Mouse (Mus musculus): Measurements from ENCODE around the gene Eno3.

The Eno3 gene

DNA sequence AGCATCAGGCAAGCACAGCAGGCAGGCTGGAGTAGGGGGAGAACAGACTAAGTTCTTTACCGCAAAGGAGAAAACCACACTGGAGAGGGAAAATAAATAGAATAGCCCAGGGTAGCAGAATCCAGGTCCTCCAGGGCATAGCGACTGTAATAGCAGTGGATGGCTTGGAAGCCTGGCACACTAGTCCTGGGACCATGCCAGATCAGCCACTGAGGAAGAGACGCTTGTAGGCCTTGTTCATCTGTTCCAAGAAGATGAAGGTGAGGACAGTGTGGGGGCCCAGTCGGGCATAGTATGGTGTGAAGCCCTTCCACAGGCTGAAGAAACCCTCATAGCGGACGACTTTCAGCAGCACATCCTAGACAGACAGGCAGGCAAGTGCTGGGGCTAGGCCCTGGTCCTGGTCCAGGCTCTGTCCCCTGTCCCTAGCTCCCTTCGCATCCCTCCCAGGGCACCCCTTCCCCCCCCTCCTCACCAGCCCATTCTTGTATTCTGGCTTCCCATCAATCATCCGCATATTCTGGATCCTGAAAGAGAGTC lies 12.4 kb upstream of the Eno3 start:
- no peak for DNase-seq (ENCODE audit: low spot score in 2 of 2)

DNA sequence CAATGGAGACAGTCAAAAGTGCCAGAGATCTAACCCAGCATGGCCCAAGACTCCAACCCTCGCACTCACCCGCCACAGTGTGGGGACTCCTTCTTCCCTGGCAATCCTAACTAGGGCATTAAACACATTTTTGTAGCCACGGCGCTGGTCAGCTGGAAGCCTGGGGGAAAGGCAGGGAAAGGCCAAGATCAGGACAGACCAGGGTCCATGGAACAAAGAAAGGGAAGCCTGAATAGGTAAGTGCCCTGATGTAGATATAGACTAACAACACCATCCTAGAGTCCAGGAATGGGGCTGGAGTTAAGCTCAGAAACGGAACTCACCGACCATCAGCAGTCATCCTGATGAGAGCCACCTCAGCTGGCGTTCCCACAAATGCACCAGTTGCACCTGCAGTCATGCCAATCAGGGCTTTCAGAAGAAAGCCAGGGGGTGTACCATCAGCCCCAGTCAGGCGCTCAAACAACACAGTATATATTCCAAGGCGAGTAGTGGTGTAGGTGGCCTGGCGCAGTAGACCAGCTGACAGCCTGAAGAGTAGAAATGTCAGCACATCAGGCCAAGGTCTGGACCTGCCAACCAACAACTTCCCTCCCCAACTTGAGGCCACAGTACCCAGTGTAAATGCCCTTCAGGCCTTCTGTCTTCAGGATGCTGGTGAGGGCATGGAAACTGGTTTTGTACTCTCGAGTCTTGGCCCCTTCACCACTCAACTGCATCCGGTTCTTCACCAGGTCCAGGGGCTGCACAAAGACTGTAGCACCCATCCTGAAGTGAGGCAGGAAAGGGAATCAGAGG lies 11.3 kb upstream of the Eno3 start:
- no peak for DNase-seq (ENCODE audit: low spot score in 2 of 2)

DNA sequence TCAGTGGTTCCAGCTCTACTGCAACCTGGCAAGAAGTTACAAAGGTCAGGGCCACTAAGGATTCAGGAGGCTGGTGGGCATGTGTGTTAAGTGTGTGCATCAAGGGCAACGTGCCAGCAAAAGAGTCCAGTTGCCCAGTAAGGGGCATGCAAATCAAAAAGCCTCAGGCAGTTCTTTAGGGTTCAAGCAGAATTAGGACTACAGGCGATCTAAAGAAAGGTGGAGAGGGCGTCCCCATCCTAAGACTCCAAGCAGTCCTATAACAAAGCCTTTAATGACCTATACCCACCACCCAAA lies 10.8 kb upstream of the Eno3 start:
- DNase-seq (ENCODE audit: low spot score in 2 of 2): no peak

DNA sequence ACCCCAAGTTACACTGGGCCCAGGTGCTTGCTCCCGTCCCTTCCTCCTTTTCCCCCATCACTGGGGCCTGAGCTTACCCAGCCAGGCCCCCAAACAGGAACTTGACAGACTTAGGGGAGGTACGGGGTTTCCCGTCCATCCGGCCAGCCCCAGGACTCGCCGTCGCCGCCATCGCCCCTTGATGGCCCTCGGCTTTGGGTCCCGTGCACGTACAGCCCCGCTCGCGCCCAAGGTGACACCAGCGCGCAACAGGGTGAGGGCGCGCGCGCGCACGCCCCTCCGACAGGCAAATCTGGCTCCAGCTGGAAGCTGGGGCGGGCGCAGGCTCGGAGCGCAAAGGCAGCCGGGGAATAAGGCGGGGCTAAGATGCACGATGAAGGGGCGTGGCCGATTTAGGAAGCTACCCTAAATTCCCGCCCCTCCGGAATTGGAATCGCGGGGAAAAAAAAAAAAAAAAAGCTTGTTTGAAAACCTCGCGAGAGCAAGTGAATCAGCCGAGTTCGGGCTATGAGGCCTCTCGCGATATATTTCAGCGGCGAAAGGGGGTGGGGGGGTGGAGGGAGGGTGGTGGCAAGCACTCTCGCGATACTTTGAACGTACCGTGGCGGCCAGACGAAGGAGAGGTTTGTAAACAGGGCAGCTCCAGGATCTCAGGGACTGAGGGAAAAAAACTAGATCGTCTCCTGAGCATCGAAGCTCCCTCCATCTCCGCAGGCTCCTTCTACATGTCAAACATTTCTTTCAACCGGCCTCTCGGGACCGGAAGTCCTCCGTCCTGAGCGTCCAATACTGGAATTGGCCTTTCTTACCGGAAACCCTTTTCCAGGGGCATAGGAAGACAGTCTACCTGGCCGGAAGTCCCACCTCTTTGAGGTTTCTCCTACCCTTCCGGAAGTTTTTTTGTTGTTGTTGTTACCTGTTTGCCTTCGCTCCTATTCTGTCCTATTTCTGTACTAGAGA lies 10.0 kb upstream of the Eno3 start, which contains the start of the genes Rnf167 and Slc25a11:
Gene Rnf167, plus strand, starts transcription at position 545 of the 960 bp plus-strand sequence.
Gene Slc25a11, minus strand, starts transcription at position 789 of the 960 bp plus-strand sequence.
- peak; percentile 96 for DNase-seq (ENCODE audit: low spot score in 2 of 2)

DNA sequence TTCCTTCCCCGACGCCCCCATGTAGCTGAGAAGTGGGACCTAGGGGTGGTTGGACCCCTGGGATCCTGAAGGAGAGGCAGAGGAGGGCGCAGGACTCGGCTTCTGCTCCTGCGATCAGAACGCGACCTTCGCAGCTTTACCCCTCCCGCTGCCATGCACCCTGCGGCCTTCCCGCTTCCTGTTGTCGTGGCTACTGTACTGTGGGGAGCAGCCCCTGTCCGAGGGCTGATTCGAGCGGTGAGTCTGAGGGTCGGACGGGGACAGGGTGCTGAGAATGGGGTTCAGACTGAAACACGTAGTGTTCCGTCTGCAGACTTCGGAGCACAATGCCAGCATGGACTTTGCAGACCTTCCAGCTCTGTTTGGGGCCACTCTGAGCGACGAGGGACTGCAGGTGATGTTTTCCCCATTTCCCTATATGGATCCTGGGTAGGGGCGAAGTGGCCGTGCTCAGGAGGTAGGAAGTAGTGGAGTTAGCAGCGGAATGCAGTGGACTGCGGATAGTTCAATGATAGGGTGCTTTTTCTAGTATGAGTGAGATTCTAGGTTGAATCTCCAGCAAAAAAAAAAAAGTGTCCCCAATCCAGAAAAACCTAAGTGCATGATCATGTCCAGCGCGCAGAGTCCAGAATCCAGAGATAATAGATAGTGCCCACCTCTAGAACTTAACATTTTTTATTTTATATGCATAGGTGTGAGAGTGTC lies 9.1 kb upstream of the Eno3 start:
- no peak for DNase-seq (ENCODE audit: low spot score in 2 of 2)

DNA sequence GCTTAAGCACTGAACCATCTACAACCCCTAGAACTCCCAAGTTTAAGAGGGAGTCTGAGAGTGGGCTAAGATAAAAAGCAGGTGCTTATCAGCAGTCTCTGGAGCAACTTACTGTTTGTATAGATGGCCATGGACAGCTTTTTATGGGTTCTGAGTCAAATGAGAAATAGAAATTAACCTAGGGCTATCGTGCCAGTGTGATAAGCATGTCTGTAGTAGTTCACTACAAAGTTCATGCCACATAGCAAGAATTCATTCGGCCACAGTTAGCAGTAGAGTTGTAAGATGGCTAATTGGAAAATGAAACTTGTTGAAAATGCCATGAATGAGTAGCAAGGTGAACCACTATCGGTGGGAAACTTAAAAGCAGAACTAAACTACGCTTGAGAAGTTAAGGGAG lies 8.5 kb upstream of the Eno3 start:
- DNase-seq (ENCODE audit: low spot score in 2 of 2): no peak

DNA sequence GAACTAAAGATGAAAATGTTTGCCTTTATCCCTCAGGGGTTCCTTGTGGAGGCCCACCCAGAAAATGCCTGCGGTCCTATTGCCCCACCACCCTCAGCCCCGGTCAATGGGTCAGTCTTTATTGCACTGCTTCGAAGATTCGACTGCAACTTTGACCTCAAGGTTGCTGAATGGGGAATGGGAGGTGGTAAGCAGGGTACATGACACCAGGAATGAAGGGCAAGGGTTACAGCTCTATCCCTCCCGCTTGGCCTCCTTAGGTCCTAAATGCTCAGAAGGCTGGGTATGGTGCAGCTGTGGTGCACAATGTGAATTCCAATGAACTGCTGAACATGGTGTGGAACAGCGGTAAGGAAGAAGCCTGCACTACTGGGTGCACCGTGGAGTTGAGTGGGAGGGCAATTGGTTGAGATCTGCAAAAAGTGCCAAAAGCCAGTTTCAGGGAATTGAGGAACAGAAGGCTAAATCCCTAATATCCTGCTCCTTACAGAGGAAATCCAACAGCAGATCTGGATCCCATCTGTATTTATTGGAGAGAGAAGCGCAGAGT lies 7.7 kb upstream of the Eno3 start:
- DNase-seq (ENCODE audit: low spot score in 2 of 2): no peak

DNA sequence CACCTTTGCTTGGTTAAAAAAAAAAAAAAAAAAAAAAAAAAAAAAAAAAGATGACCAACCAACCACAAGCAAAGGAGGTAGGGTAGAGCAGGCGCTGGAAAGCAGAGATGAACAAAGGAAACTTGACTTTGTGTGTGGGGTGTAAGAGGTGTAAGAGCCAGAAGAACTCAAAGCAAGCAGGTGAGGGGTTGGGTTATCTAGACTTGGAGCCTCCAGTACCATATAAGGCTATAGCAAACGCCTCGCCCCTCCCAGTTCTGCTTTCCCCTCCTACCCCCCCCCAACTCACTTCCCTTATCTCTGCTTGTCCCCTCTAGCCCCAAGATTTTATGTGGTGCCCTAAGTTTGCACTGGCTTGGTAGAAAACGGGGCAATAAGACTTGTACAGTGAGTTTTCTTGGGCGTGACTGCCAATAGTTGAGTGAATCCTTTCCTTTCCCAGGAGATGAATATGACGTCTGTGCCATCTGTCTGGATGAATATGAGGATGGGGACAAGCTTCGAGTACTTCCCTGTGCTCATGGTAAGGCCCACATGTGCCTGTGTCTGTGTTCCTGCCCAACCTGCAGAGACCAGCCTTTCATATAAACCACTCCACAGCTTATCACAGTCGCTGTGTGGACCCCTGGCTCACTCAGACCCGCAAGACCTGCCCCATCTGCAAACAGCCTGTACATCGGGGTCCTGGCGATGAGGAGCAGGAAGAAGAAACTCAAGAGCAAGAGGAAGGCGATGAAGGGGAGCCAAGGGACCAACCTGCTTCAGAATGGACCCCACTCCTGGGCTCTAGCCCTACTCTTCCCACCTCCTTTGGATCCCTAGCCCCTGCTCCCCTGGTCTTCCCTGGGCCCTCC lies 6.5 kb upstream of the Eno3 start:
- no peak for DNase-seq (ENCODE audit: low spot score in 2 of 2)

DNA sequence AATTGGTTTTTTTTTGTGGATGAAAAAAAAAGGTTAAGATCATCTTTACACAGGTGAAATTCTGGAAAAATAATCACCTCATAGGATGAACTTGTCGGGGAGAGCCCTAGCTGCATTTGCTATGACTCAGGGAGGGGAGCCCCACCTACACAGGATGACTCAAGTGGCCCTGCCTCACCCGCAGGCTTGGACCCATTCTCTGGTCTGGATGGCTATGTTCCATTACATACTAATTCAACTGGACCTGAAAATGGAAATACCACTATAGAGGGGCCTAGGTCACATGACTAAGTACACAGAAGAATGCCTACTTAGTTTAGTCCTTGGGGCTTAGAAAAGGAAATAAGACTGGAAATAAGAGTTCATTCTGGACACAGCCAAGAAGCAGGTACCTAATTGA lies 5.6 kb upstream of the Eno3 start:
- no peak for DNase-seq (ENCODE audit: low spot score in 2 of 2)

DNA sequence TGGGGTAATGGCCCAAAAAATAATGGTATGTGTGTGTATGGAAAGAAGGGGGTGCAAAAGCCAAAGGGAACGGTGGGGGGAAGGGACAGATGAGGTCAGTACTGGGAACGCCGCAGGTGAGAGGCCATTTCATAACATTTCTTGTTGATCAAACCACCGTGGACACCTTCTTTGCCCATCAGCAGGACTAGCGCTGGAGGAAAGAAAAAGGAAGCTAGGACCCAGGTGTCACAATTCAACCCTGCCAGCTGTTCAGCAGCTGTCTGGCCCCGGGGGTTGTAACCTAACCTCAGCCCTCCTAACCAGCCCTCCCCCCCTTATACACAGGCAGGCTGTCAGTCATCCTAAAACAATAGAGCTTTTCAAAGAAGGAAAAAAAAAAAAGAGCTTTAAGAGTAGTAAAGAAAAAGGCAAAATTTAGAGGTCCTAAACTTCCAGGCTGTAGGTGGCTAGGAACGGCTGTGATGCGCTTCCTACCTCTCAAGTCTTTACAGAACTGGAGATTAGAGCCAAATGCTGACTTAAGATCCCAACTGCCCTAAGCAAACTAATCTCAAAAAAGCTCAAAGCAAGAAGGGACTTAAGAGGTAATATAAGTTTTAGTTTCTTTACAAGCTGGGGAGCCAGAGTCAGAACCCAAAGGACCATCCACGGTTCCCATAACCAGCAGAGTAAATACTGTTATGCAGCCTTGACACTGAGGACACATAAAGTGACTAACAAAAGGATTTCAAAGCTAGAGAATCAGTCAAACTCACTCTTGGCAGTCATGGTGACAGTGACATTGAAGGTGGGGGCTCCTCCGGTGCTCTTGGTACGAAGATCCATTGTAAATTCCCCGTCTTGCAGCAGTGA lies 4.7 kb upstream of the Eno3 start:
- DNase-seq (ENCODE audit: low spot score in 2 of 2): no peak

DNA sequence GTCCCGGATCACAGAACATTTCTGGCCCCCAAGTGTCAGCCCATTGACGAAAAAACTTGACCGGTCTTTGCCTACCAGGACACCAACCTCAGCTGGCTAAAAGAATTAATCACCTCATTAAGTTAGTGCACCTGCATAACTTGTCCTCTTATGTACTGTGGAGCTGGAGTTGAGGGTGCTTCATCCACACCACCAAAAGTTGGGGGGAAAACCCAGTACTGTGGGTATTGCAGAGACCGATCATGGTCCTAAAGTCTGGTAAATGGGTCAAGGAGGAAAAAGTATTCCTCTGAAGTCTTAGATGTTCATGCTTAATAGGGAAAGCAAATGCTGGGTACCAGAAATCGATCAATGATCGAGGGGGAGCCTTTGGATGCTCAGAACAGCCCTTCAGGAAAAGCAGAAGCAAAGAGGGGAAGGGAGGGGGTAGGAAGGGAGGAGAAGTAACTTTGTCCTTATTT lies 4.1 kb upstream of the Eno3 start:
- DNase-seq (ENCODE audit: low spot score in 2 of 2): no peak

DNA sequence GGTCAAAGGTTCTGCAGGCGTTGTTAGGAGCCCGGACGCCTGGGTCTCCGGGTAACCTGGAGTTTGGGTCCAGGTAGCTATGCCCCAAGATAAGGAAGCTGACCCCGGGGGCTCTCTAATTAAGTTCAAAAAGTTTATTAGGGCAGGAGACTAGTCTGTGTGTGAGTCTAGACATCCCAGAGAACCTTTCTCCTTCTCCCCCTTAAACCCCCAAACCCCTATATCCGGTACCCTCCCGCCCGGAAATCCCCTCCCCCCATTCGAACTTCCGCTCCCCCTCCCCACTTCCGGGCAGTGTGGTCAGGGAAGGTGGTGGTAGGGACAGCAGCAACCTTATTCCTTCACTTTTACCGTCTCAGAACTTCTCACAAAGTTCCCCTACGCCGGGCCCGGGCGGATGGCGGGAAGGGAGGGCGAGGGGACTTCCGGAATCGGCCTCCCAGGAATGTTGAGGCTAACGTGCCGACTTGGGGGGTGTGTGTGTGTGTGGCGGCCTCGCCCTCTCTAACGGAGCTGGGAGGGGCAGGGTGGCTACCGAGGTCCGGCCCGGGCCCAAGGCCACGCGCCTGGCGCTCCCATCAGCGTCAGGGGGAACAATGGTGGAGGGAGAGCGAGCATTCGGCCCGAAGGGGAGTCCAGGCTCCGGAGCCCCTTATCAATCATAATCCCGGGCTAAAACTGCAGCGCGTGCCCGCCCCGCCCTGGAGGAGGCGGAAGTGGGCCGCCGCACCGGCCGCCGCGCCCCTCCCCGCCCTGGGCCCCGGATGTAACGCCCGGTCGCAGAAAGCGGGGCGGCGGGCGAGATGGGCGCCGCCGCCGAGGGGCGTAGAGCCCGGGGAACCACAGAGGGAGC lies 3.4 kb upstream of the Eno3 start:
- DNase-seq (ENCODE audit: low spot score in 2 of 2): no peak

DNA sequence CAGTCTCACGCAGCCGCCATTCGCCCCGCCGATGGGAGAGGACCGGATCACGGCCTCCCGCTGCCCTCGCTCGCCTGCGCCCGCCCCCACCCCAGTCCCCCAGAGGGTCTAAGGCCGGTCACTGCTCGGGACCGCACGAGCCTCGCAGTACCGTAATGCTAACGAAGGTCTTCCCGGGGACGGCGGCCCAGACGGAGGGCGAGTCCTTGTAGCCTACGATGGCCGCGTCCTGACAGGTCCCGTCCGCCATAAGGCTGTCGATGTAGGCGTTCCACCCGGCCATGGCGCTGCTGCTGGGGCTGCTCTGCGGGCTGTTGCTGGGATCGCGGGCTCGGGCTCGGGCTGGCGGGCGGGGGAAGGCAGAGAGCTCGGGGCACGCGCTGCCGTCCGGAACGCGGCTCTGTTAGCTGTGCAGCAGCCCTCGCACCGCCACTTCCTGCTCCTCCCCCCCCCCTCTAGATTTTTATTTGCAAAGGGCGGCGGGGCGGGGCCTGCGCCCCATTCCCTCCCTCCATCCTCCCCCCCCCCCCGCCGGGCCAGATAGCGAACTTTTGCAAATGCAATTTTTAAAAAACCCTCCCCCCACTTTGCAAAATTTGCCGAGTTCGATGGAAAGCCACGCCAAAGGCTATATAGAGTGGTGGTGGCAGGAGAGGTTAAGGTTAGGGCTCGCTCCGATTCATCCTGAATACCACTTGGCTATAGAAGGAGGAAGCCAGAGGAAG lies 2.6 kb upstream of the Eno3 start, which contains the start of gene Pfn1:
Gene Pfn1, minus strand, starts transcription at position 447 of the 725 bp plus-strand sequence.
- peak; percentile 59 to 66 for DNase-seq (ENCODE audit: low spot score in 2 of 2)

DNA sequence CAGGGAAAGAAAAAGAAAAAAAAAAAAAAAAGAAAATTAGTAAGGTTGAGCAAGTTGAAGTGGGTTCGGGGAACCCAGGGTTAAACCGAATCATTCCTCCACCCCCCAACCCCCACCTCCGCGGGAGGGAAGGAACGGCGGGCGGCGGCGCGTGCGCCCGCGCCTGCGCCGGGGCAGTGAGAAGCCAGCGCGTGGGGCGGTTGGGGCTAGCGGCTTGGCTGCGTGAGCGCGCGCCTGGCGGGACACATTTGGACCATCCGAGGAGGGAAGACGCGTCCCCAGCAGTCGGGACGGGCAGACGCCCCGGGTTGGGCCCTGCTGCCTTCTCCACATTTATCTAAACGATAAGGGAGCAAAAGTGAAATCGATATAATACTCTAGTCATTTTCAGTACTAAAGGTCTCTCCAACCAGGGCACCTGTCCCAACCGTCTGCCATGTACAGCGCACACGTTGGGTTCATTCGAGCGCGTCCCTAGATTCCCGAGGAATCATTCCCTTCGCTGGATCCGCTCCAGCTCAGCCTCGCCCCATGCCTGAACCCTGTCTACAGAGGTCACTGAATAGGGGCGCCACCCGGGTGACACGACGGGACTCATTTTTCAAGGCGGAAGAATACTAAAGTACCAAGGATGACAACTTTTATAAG lies 2.0 kb upstream of the Eno3 start:
- DNase-seq (ENCODE audit: low spot score in 2 of 2): peak; percentile 59 to 60

DNA sequence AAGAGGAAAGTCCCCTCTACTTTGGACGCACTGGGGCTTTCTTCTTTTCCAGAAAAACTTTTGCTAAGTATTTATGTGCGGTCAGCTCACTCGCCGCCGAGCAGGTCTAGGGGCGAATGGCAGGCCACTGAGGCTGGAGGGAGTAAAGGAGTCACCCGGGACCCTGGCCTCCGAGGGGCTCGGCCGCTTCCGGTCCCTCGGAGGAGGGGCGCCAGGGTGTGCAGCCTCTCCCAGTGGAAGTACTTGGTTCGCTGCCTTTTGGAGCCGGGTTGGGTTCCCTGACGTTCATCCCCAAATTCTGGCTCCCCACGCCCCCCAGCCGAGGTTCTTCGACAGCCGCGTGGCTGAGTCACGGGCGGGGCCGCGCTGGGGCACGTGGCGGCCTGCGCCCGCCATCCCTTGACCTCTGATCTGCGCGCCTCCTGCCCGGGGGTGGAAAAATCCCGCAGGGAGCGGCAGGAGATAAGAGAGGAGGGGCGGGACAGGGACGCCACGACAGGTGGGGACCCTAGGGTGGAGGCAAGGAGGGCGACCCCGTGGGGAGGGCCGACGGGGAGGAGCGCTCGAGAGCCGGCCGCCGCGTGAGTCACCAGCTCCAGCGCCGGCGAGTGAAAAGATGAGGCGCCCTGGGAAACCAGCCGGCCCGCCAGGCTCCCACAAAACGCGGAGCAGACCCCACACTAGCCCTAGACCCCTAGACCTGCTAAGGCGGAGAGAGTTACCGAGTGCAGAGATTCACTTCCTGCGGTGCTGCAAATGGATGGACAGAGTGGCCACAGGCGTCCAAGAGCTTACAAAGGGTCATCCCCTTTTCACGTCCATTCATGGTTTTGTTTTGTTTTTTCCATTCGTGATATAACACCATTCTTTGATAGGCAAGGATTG lies 1.2 kb upstream of the Eno3 start:
- DNase-seq (ENCODE audit: low spot score in 2 of 2): no peak

DNA sequence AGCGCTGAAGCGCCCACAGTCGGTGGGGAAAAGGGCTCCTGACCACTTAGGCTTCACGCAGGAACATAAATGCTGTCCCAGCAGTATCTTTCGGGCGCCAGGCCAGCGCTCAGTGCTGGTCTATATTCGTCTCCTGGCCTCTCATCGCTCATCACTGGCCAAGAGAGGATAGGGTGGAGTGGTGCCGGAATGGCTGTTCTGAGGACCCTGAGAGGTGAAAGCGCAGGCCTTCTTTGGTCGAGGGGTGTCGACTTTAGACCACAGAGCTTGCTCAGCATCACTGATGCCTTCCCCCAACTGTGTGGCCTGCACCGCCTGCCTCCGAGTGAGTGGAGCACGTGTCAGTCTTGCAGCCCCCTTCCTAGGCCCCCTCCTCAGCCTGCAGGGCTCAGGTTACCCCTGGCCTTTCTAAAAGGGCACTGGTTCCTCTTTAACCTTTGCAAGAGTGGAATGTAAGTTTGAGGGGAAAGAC lies 510 bp upstream of the Eno3 start:
- DNase-seq (ENCODE audit: low spot score in 2 of 2): no peak
